Mouse (Mus musculus): ENCODE measurements around the gene Clrn3.

- no peak for TF ChIP-seq GATA1 (IDR thresholded peaks at IDR 0.05; ENCODE audit: low read length)
- TF ChIP-seq TAL1 (IDR thresholded peaks at IDR 0.05; ENCODE audit: low read length), result no peak
These were observed 23.1 kb upstream of the Clrn3 start for GRCm38 (mm10) chr7:135551547-135551946.
